8 mouse cellular contexts compared by ENCODE assay signal in genomic region chrX:147608660-147609059, GRCm38 (mm10). TPM values are rescaled to one million over a fixed set of nuclear protein-coding genes. Genes with fewer than 3 reads are reported as not detected.
DNase-seq lines count a peak whose midpoint lies in the region; ATAC-seq lines count a peak whose summit lies in the region.

No protein-coding gene starts in this region.

- H3K9ac ChIP-seq in hindbrain, embryonic 12.5 days, result no peak overlapping the region
- no peak overlapping the region for H3K9ac ChIP-seq in hindbrain, embryonic 11.5 days (ENCODE audit: low read depth, low read length)
- H3K9ac ChIP-seq in midbrain, embryonic 14.5 days (replicated peaks; ENCODE audit: low read length), result no peak overlapping the region

- H3K36me3 ChIP-seq in hindbrain, embryonic 10.5 days, result no peaks in the 10 kb centered on the region
- H3K36me3 ChIP-seq in hindbrain, embryonic 12.5 days, result no peaks in the 10 kb centered on the region
- H3K36me3 ChIP-seq in embryonic facial prominence, embryonic 10.5 days (replicated peaks), result no peaks in the 10 kb centered on the region
- no peaks in the 10 kb centered on the region for H3K36me3 ChIP-seq in hindbrain, embryonic 11.5 days (ENCODE audit: control insufficient read depth, insufficient read depth, low read length)
- H3K36me3 ChIP-seq in midbrain, embryonic 14.5 days (ENCODE audit: control insufficient read depth, insufficient read depth, low read length), result no peaks in the 10 kb centered on the region

- no peaks in the 10 kb centered on the region for H3K9me3 ChIP-seq in hindbrain, embryonic 10.5 days
- no peaks in the 10 kb centered on the region for H3K9me3 ChIP-seq in hindbrain, embryonic 12.5 days (replicated peaks)
- no peaks in the 10 kb centered on the region for H3K9me3 ChIP-seq in embryonic facial prominence, embryonic 10.5 days
- no peaks in the 10 kb centered on the region for H3K9me3 ChIP-seq in hindbrain, embryonic 11.5 days (ENCODE audit: control insufficient read depth, low read length)
- H3K9me3 ChIP-seq in midbrain, embryonic 14.5 days (ENCODE audit: control insufficient read depth, low read length), result no peaks in the 10 kb centered on the region

- no peak overlapping the region for H3K27ac ChIP-seq in hindbrain, embryonic 10.5 days
- H3K27ac ChIP-seq in hindbrain, embryonic 12.5 days, result no peak overlapping the region
- no peak overlapping the region for H3K27ac ChIP-seq in embryonic facial prominence, embryonic 10.5 days (replicated peaks)
- no peak overlapping the region for H3K27ac ChIP-seq in hindbrain, embryonic 11.5 days (ENCODE audit: low read depth, low read length)
- no peak overlapping the region for H3K27ac ChIP-seq in midbrain, embryonic 14.5 days (replicated peaks; ENCODE audit: low read depth, low read length)

- DNase-seq in hindbrain, embryonic 10.5 days (ENCODE audit: low spot score), result peak; percentile 28
- peak; percentile 27 for DNase-seq in adrenal gland, postnatal 14 days
- DNase-seq in embryonic facial prominence, embryonic 10.5 days (ENCODE audit: low spot score), result peak; percentile 32
- peak; percentile 72 for DNase-seq in hindbrain, embryonic 11.5 days (ENCODE audit: low spot score)
- peak; percentile 19 for DNase-seq in left cerebral cortex, adult 11 months (ENCODE audit: low spot score)
- DNase-seq in midbrain, embryonic 14.5 days, result peak; percentile 81
- DNase-seq in spleen, postnatal 4 days (ENCODE audit: low spot score in 2 of 2), result no peak

- no peaks in the 10 kb centered on the region for H3K27me3 ChIP-seq in hindbrain, embryonic 10.5 days (ENCODE audit: insufficient read depth, poor library complexity, severe bottlenecking)
- no peaks in the 10 kb centered on the region for H3K27me3 ChIP-seq in hindbrain, embryonic 12.5 days
- H3K27me3 ChIP-seq in embryonic facial prominence, embryonic 10.5 days (replicated peaks; ENCODE audit: low read depth, poor library complexity, severe bottlenecking), result no peaks in the 10 kb centered on the region
- no peaks in the 10 kb centered on the region for H3K27me3 ChIP-seq in hindbrain, embryonic 11.5 days (ENCODE audit: control insufficient read depth, insufficient read depth, low read length)
- H3K27me3 ChIP-seq in midbrain, embryonic 14.5 days (ENCODE audit: control insufficient read depth, insufficient read depth, low read length), result no peaks in the 10 kb centered on the region

- H3K4me3 ChIP-seq in hindbrain, embryonic 10.5 days, result no peak overlapping the region
- H3K4me3 ChIP-seq in hindbrain, embryonic 12.5 days, result no peak overlapping the region
- no peak overlapping the region for H3K4me3 ChIP-seq in embryonic facial prominence, embryonic 10.5 days
- H3K4me3 ChIP-seq in hindbrain, embryonic 11.5 days (ENCODE audit: low read depth, low read length), result no peak overlapping the region
- no peak overlapping the region for H3K4me3 ChIP-seq in midbrain, embryonic 14.5 days (replicated peaks; ENCODE audit: low read depth, low read length)

- WGBS in hindbrain, embryonic 10.5 days, result 25% methylated on average over 3 of the region's 3 CpGs
- 26% methylated on average over 3 of the region's 3 CpGs for WGBS in hindbrain, embryonic 12.5 days
- WGBS in embryonic facial prominence, embryonic 10.5 days, result 21% methylated on average over 3 of the region's 3 CpGs
- 19% methylated on average over 3 of the region's 3 CpGs for WGBS in hindbrain, embryonic 11.5 days
- WGBS in midbrain, embryonic 14.5 days, result 19% methylated on average over 3 of the region's 3 CpGs

- H3K4me1 ChIP-seq in hindbrain, embryonic 10.5 days (replicated peaks), result no peaks in the 10 kb centered on the region
- H3K4me1 ChIP-seq in hindbrain, embryonic 12.5 days, result no peaks in the 10 kb centered on the region
- no peaks in the 10 kb centered on the region for H3K4me1 ChIP-seq in embryonic facial prominence, embryonic 10.5 days
- H3K4me1 ChIP-seq in hindbrain, embryonic 11.5 days (replicated peaks; ENCODE audit: control insufficient read depth, insufficient read depth, low read length), result no peaks in the 10 kb centered on the region
- H3K4me1 ChIP-seq in midbrain, embryonic 14.5 days (ENCODE audit: control insufficient read depth, insufficient read depth, low read length), result no peaks in the 10 kb centered on the region

- ATAC-seq in hindbrain, embryonic 12.5 days (ENCODE audit: low FRiP score), result no peak; the same call in 1 of the 2 replicates
- ATAC-seq in hindbrain, embryonic 11.5 days (ENCODE audit: low FRiP score), result peak; percentile 61
- peak; percentile 57 for ATAC-seq in midbrain, embryonic 14.5 days (ENCODE audit: low FRiP score, low TSS enrichment)

- H3K4me2 ChIP-seq in hindbrain, embryonic 12.5 days (replicated peaks), result no peak overlapping the region
- H3K4me2 ChIP-seq in hindbrain, embryonic 11.5 days (replicated peaks; ENCODE audit: low read depth, low read length), result no peak overlapping the region
- no peak overlapping the region for H3K4me2 ChIP-seq in midbrain, embryonic 14.5 days (ENCODE audit: low read length)

RNA-seq across cellular contexts. Expression of gene Lrch2, which starts 54.8 kb away (rescaled TPM):
- polyA plus RNA-seq in hindbrain, embryonic 10.5 days (2016; fragmentation: Nextera tagmentation; extraction: Ambion mirVana), result 3.5 and 4.5 TPM in 2 replicates
- polyA plus RNA-seq in hindbrain, embryonic 12.5 days (2016; fragmentation: Nextera tagmentation; extraction: Ambion mirVana), result 10.6 and 12.1 TPM in 2 replicates
- 23.4 and 24.7 TPM in 2 replicates for total RNA-seq in adrenal gland, postnatal 14 days (2021)
- polyA plus RNA-seq in embryonic facial prominence, embryonic 10.5 days (2016; fragmentation: Nextera tagmentation; extraction: Ambion mirVana), result 4.3 and 5.6 TPM in 2 replicates
- polyA plus RNA-seq in hindbrain, embryonic 11.5 days (2014; fragmentation: Nextera tagmentation; extraction: Ambion mirVana), result 11.4 and 15.4 TPM in 2 replicates
- polyA plus RNA-seq in midbrain, embryonic 14.5 days (2014; fragmentation: Nextera tagmentation; extraction: Ambion mirVana), result 25.7 and 25.8 TPM in 2 replicates

Comparison
In these comparisons a context has a peak if more than half of its experiments do, and no peak if none do; other contexts are left out.
1. DNase-seq: peak in hindbrain, embryonic 10.5 days (single experiment), adrenal gland, postnatal 14 days (single experiment), embryonic facial prominence, embryonic 10.5 days (single experiment), hindbrain, embryonic 11.5 days (single experiment), left cerebral cortex, adult 11 months (single experiment) and midbrain, embryonic 14.5 days (single experiment); none in spleen, postnatal 4 days (0 of 2).